Mouse (Mus musculus) thymus, adult 2 months (tissue): ENCODE results near the gene Taf15. TPM values are rescaled to one million over a fixed set of nuclear protein-coding genes. Genes with fewer than 3 reads are reported as not detected.
"Not testable (repeated sequence)": the region's sequence is repeated elsewhere in the genome, so short reads cannot be mapped to it uniquely, and the experiment has no call there.

Source experiments
- DNase-seq: peaks from one replicate; pipeline ENCODE4 v3.0.0; 2021
- H3K27ac ChIP-seq: fragments of 200-500 bp; 2 replicates; pipeline ENCODE4 v1.5.1; 2012; ENCODE audit warnings: low read length, control low read depth; ENCODE audit not compliant: control insufficient read depth, insufficient read depth
- H3K27me3 ChIP-seq: fragments of 200-500 bp; 2 replicates; pipeline ENCODE4 v1.6.1; 2012; ENCODE audit warnings: mild to moderate bottlenecking, low read length, moderate library complexity, mixed read lengths; ENCODE audit not compliant: control insufficient read depth, insufficient read depth
- H3K36me3 ChIP-seq: fragments of 200-500 bp; 2 replicates; pipeline ENCODE4 v1.6.1; 2012; ENCODE audit warnings: mild to moderate bottlenecking, low read length, moderate library complexity; ENCODE audit not compliant: control insufficient read depth, insufficient read depth
- H3K4me1 ChIP-seq: fragments of 200-500 bp; replicated peaks from 2 replicates; pipeline ENCODE4 v1.6.1; 2012; ENCODE audit warnings: low read length; ENCODE audit not compliant: control insufficient read depth, insufficient read depth
- H3K4me3 ChIP-seq: fragments of 200-500 bp; 2 replicates; pipeline ENCODE4 v1.5.1; 2012; ENCODE audit warnings: mild to moderate bottlenecking, low read length, control low read depth, moderate library complexity; ENCODE audit not compliant: control insufficient read depth, insufficient read depth
- CTCF ChIP-seq: fragments of 200-500 bp; IDR thresholded peaks from 2 replicates; pipeline ENCODE4 v1.5.1; 2012; ENCODE audit warnings: mild to moderate bottlenecking, control low read depth, low read length, moderate library complexity, borderline replicate concordance; ENCODE audit not compliant: control insufficient read depth, poor library complexity, insufficient read depth; ENCODE audit errors: extremely low read depth
- POLR2A ChIP-seq: fragments of 200-500 bp; IDR thresholded peaks from 2 replicates; pipeline ENCODE4 v1.6.1; 2012; ENCODE audit warnings: mild to moderate bottlenecking, low read length, control low read depth, moderate library complexity; ENCODE audit not compliant: control insufficient read depth, poor library complexity, insufficient read depth; ENCODE audit errors: extremely low read depth
- WGBS: fragments of 180-500 bp; shearing (Covaris S2); methylation state at CpG from one replicate; pipeline ENCODE4 v1.1.7; 2018; 5-methylcytosine and 5-hydroxymethylcytosine counted together
- polyA plus RNA-seq: library from polyadenylated mRNA; depleted of rRNA; stranded (reverse); fragments of >200 nt; gene quantifications from 2 replicates; pipeline ENCODE4 v1.2.3, GENCODE M21; 2012; rRNA removed

The Taf15 gene
- polyA plus RNA-seq, 1 experiment = 17.1 TPM

GRCm38 (mm10) chr11:83541415-83541814, 68.5 kb downstream of the Taf15 start:
- H3K4me1 ChIP-seq = peaks cover 4% of the 10 kb centered on the region; the same call in 1 of the 2 replicates
- TF ChIP-seq CTCF (no peak), POLR2A (no peak)
- no peak overlapping the region for H3K27ac ChIP-seq
- WGBS = 75% methylated on average over 3 of the region's 3 CpGs
- H3K4me3 ChIP-seq = no peak overlapping the region
- H3K27me3 ChIP-seq = no peaks in the 10 kb centered on the region
- no peaks in the 10 kb centered on the region for H3K36me3 ChIP-seq
- no peak for DNase-seq

- 51% methylated on average over 3 of the region's 3 CpGs for WGBS
- H3K4me1 ChIP-seq = no peaks in the 10 kb centered on the region
- no peaks in the 10 kb centered on the region for H3K36me3 ChIP-seq
- no peak overlapping the region for H3K27ac ChIP-seq
- no peak for DNase-seq
- H3K4me3 ChIP-seq = no peak overlapping the region
- no peaks in the 10 kb centered on the region for H3K27me3 ChIP-seq
- TF ChIP-seq CTCF (no peak), POLR2A (no peak)
Observed at GRCm38 (mm10) chr11:83544214-83544613, 71.3 kb downstream of the Taf15 start.

GRCm38 (mm10) chr11:83550186-83550632, 77.3 kb downstream of the Taf15 start:
- Histone ChIP-seq H3K27ac (no peak overlapping the region), H3K27me3 (no peaks in the 10 kb centered on the region), H3K36me3 (no peaks in the 10 kb centered on the region), H3K4me1 (peaks cover 8% of the 10 kb centered on the region), H3K4me3 (no peak overlapping the region)
- no peak for DNase-seq
- 7% methylated on average over 5 of the region's 5 CpGs for WGBS
- TF ChIP-seq POLR2A (no peak), CTCF (no peak)

GRCm38 (mm10) chr11:83551037-83551436, 78.2 kb downstream of the Taf15 start:
- 63% methylated on average over 7 of the region's 7 CpGs for WGBS
- not testable (repeated sequence) for H3K27me3 ChIP-seq, H3K4me1 ChIP-seq, H3K4me3 ChIP-seq, DNase-seq, H3K36me3 ChIP-seq, H3K27ac ChIP-seq

- Histone ChIP-seq H3K27me3 (no peaks in the 10 kb centered on the region), H3K4me1 (peaks cover 8% of the 10 kb centered on the region), H3K4me3 (no peak overlapping the region), H3K27ac (no peak overlapping the region), H3K36me3 (no peaks in the 10 kb centered on the region)
- no peak for TF ChIP-seq CTCF
- no peak for TF ChIP-seq POLR2A
- WGBS = 90% methylated on average over 5 of the region's 5 CpGs
- no peak for DNase-seq
Observed at GRCm38 (mm10) chr11:83551668-83552067, 78.8 kb downstream of the Taf15 start.

Other genes with a start within 250 kb of the Taf15 start
- not detected in 2 replicates for gene Slfn14, start 186.4 kb upstream of the Taf15 start, polyA plus RNA-seq
- 41.4 and 51.0 TPM in 2 replicates for gene Ap2b1, start 174.1 kb upstream of the Taf15 start, polyA plus RNA-seq
- 8.5 and 9.2 TPM in 2 replicates for gene Pex12, start 170.5 kb upstream of the Taf15 start, polyA plus RNA-seq
- 1.2 and 5.3 TPM in 2 replicates for gene Rasl10b, start 63.9 kb upstream of the Taf15 start, polyA plus RNA-seq
- 0.10 and 0.12 TPM in 2 replicates for gene Gas2l2, start 43.6 kb upstream of the Taf15 start, polyA plus RNA-seq
- 1.9 and 2.0 TPM in 2 replicates for gene 1700020L24Rik, start 35.4 kb upstream of the Taf15 start, polyA plus RNA-seq
- 6.0 and 8.2 TPM in 2 replicates for gene Mmp28, start 10.0 kb upstream of the Taf15 start, polyA plus RNA-seq
- 0.20 TPM in 1 of 2 replicates, not detected in the other for gene Heatr9, start 49.1 kb downstream of the Taf15 start, polyA plus RNA-seq
- 526 and 777 TPM in 2 replicates for gene Ccl5, start 57.4 kb downstream of the Taf15 start, polyA plus RNA-seq
- 3.4 and 4.5 TPM in 2 replicates for gene Ccl9, start 105.5 kb downstream of the Taf15 start, polyA plus RNA-seq
- gene Ccl6, start 120.0 kb downstream of the Taf15 start, polyA plus RNA-seq = 4.9 and 10.4 TPM in 2 replicates
- not detected in 2 replicates for gene Rpl9-ps1, start 172.5 kb downstream of the Taf15 start, polyA plus RNA-seq
- gene Ccl3, start 176.3 kb downstream of the Taf15 start, polyA plus RNA-seq = 3.6 and 10.2 TPM in 2 replicates
- gene Ccl4, start 189.5 kb downstream of the Taf15 start, polyA plus RNA-seq = 5.0 and 8.5 TPM in 2 replicates
- gene Wfdc17, start 230.9 kb downstream of the Taf15 start, polyA plus RNA-seq = 14.8 and 44.4 TPM in 2 replicates
- gene Wfdc18, start 235.9 kb downstream of the Taf15 start, polyA plus RNA-seq = 48.6 and 72.8 TPM in 2 replicates